Mouse (Mus musculus) layer of hippocampus, postnatal 36 days (tissue): ENCODE measurements at regions not wholly inside any gene's neighbourhood (a gene's known extent, or its start where the extent isn't known, plus 50 kb on each side); places are given as distances from the start of the nearest gene placed in this dataset.

Source experiments
- DNase-seq, 2 experiments: peaks; one replicate each; pipeline ENCODE4 v3.0.0; 2022

- DNase-seq = no peak
Observed at GRCm38 (mm10) chr7:40052255-40052654, 534.7 kb downstream of the Zfp619 start.

- DNase-seq = no peak
Observed at GRCm38 (mm10) chr7:40058836-40059235, 541.3 kb downstream of the Zfp619 start.

- no peak for DNase-seq
Observed at GRCm38 (mm10) chr7:40064631-40065030, 547.1 kb downstream of the Zfp619 start.

GRCm38 (mm10) chr7:40065526-40065925 is 548.0 kb downstream of the Zfp619 start:
- DNase-seq = no peak

GRCm38 (mm10) chr7:40067378-40067777 is 549.8 kb downstream of the Zfp619 start:
- DNase-seq = no peak

- DNase-seq = no peak
Observed at GRCm38 (mm10) chr7:40071313-40071712, 553.7 kb downstream of the Zfp619 start.

- DNase-seq = no peak
Observed at GRCm38 (mm10) chr7:40072478-40072877, 554.9 kb downstream of the Zfp619 start.

GRCm38 (mm10) chr7:40086236-40086635 is 568.7 kb downstream of the Zfp619 start:
- no peak for DNase-seq

GRCm38 (mm10) chr7:40097094-40097493 is 579.5 kb downstream of the Zfp619 start:
- no peak for DNase-seq

- no peak for DNase-seq
Observed at GRCm38 (mm10) chr7:40103057-40103945, 585.7 kb downstream of the Zfp619 start.

GRCm38 (mm10) chr7:40142906-40143305 is 625.3 kb downstream of the Zfp619 start:
- DNase-seq = no peak

GRCm38 (mm10) chr7:40144431-40144830 is 626.9 kb downstream of the Zfp619 start:
- DNase-seq = no peak

GRCm38 (mm10) chr7:40177570-40177969 is 660.0 kb downstream of the Zfp619 start:
- DNase-seq = no peak

- DNase-seq = no peak
Observed at GRCm38 (mm10) chr7:40195366-40195765, 677.8 kb downstream of the Zfp619 start.

GRCm38 (mm10) chr7:40202615-40203014 is 685.0 kb downstream of the Zfp619 start:
- no peak for DNase-seq

- no peak for DNase-seq
Observed at GRCm38 (mm10) chr7:40211956-40212355, 686.2 kb upstream of the Vstm2b start.

GRCm38 (mm10) chr7:40212576-40212975 is 685.6 kb upstream of the Vstm2b start:
- no peak for DNase-seq

- DNase-seq = no peak
Observed at GRCm38 (mm10) chr7:40213646-40214045, 684.5 kb upstream of the Vstm2b start.

- no peak for DNase-seq
Observed at GRCm38 (mm10) chr7:40214395-40214794, 683.7 kb upstream of the Vstm2b start.

GRCm38 (mm10) chr7:40215271-40215670 is 682.9 kb upstream of the Vstm2b start:
- DNase-seq = no peak

GRCm38 (mm10) chr7:40220549-40220948 is 677.6 kb upstream of the Vstm2b start:
- no peak for DNase-seq

- no peak for DNase-seq
Observed at GRCm38 (mm10) chr7:40245188-40245587, 652.9 kb upstream of the Vstm2b start.

GRCm38 (mm10) chr7:40248521-40248920 is 649.6 kb upstream of the Vstm2b start:
- no peak for DNase-seq

- no peak for DNase-seq
Observed at GRCm38 (mm10) chr7:40253486-40253885, 644.6 kb upstream of the Vstm2b start.
